Mouse (Mus musculus) myocyte (in vitro differentiated cells): ENCODE data around the gene Vsir.

ENCODE experiments used
- CEBPB ChIP-seq: IDR thresholded peaks from 2 replicates; pipeline ENCODE4 v1.6.1; 2011; ENCODE audit warnings: mild to moderate bottlenecking, moderate library complexity; ENCODE audit not compliant: poor library complexity, insufficient read depth, severe bottlenecking
- E2F4 ChIP-seq: IDR thresholded peaks from one replicate; pipeline ENCODE4 v1.6.1; 2011; ENCODE audit warnings: mild to moderate bottlenecking, control low read depth, moderate library complexity; ENCODE audit not compliant: insufficient read depth
- MAX ChIP-seq: IDR thresholded peaks from one replicate; pipeline ENCODE4 v1.6.1; 2011; ENCODE audit warnings: low read depth, mild to moderate bottlenecking, control low read depth
- MYOD1 ChIP-seq, 3 experiments: IDR thresholded peaks; one replicate each; pipeline ENCODE4 v1.6.1; 2011; ENCODE audit warnings: control low read depth in 2 of 3, low read depth in 2 of 3, mild to moderate bottlenecking in 2 of 3, moderate library complexity in 1 of 3; ENCODE audit not compliant: insufficient read length in 2 of 3, control insufficient read depth in 1 of 3
- MYOG ChIP-seq, 3 experiments: IDR thresholded peaks; one replicate each; pipeline ENCODE4 v1.6.1; 2011; ENCODE audit warnings: control low read depth in 2 of 3, low read depth in 2 of 3, mild to moderate bottlenecking in 2 of 3; ENCODE audit not compliant: insufficient read length in 2 of 3, control insufficient read depth in 1 of 3, insufficient read depth in 1 of 3
- POLR2A ChIP-seq: IDR thresholded peaks from one replicate; pipeline ENCODE4 v1.6.1; 2011; ENCODE audit warnings: low read depth, mild to moderate bottlenecking, control low read depth, moderate library complexity; ENCODE audit not compliant: insufficient read length
- POLR2AphosphoS2 ChIP-seq: IDR thresholded peaks from one replicate; pipeline ENCODE4 v1.6.1; 2011; ENCODE audit warnings: low read depth, control low read depth; ENCODE audit not compliant: insufficient read length
- REST ChIP-seq: IDR thresholded peaks from one replicate; pipeline ENCODE4 v1.6.1; 2011; ENCODE audit warnings: mild to moderate bottlenecking, control low read depth, moderate library complexity; ENCODE audit not compliant: insufficient read depth, insufficient read length
- TCF3 ChIP-seq: IDR thresholded peaks from one replicate; pipeline ENCODE4 v1.6.1; 2011; ENCODE audit warnings: low read depth, control low read depth; ENCODE audit not compliant: insufficient read length
- USF1 ChIP-seq: IDR thresholded peaks from one replicate; pipeline ENCODE4 v1.6.1; 2011; ENCODE audit warnings: low read depth, mild to moderate bottlenecking, control low read depth, moderate library complexity

DNA sequence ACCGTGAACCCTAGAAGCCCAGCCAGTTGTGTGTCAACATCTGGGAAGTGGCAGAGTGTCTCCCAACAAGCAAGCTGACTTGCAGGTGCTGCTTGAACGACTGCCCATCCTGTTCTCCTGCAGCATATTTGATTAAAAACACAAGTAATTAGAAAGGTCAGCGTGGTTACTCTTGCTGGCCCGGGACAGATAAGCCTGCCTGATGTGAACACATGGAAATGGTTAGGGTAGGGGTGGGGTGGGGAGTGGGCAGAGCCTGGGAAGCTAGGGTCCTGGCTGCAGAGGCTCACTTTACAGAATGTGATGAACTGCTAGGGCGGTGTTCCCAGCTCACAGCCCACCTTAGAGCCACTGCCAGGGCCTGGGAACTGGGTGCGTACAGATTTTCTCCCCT lies 26.9 kb downstream of the Vsir start:
- no peak for TF ChIP-seq MAX
- TF ChIP-seq CEBPB = no peak
- no peak for TF ChIP-seq POLR2A
- no peak for TF ChIP-seq USF1
- no peak for TF ChIP-seq TCF3
- no peak for TF ChIP-seq REST
- no peak for TF ChIP-seq POLR2AphosphoS2
- no peak for TF ChIP-seq MYOD1 (IDR thresholded peaks at IDR 0.05; ENCODE audit: control insufficient read depth in 1 of 3, insufficient read length in 2 of 3, low read depth in 2 of 3)
- TF ChIP-seq MYOG (IDR thresholded peaks at IDR 0.05; ENCODE audit: control insufficient read depth in 1 of 3, insufficient read depth in 1 of 3, insufficient read length in 2 of 3, low read depth in 2 of 3) = no peak
- no peak for TF ChIP-seq E2F4
